Mouse (Mus musculus) lung, adult 2 months (tissue): ENCODE data around the gene Adgra3. TPM values are rescaled to one million over a fixed set of nuclear protein-coding genes. Genes with fewer than 3 reads are reported as not detected.

Experiments
- DNase-seq: peaks from one replicate; pipeline ENCODE4 v3.0.0; 2022
- H3K4me1 ChIP-seq: fragments of 200-500 bp; 2 replicates; pipeline ENCODE4 v1.6.1; 2011; ENCODE audit warnings: low read length; ENCODE audit not compliant: control insufficient read depth, insufficient read depth
- H3K4me3 ChIP-seq: fragments of 200-500 bp; replicated peaks from 2 replicates; pipeline ENCODE3; 2011; ENCODE audit warnings: low read depth, mild to moderate bottlenecking, control low read depth, low read length; ENCODE audit errors: extremely low read depth
- CTCF ChIP-seq: fragments of 200-500 bp; IDR thresholded peaks from 2 replicates; pipeline ENCODE4 v1.5.1; 2011; ENCODE audit warnings: mild to moderate bottlenecking, low read length, control low read depth; ENCODE audit not compliant: insufficient read depth
- POLR2A ChIP-seq: fragments of 200-500 bp; IDR thresholded peaks from 2 replicates; pipeline ENCODE4 v1.6.1; 2011; ENCODE audit warnings: low read depth, mild to moderate bottlenecking, control low read depth, low read length, borderline replicate concordance; ENCODE audit errors: extremely low read depth
- WGBS: fragments of 180-500 bp; shearing (Covaris S2); methylation state at CpG from one replicate; pipeline ENCODE4 v1.1.7; 2018; 5-methylcytosine and 5-hydroxymethylcytosine counted together
- polyA plus RNA-seq: library from polyadenylated mRNA; depleted of rRNA; stranded (reverse); fragments of >200 nt; gene quantifications from 2 replicates; pipeline ENCODE4 v1.2.3, GENCODE M21; 2012

Gene Adgra3
- polyA plus RNA-seq, 1 experiment, result 37.2 TPM

GRCm38 (mm10) chr5:50034231-50034630 is 24.6 kb downstream of the Adgra3 start:
- H3K4me1 ChIP-seq, result peaks cover 22% of the 10 kb centered on the region
- WGBS, result 31% methylated on average over 6 of the region's 6 CpGs
- no peak overlapping the region for H3K4me3 ChIP-seq
- DNase-seq, result no peak
- TF ChIP-seq CTCF (no peak), POLR2A (no peak)

GRCm38 (mm10) chr5:50033660-50034059 is 25.1 kb downstream of the Adgra3 start:
- no peak for DNase-seq
- 73% methylated on average over 9 of the region's 9 CpGs for WGBS
- TF ChIP-seq POLR2A (no peak), CTCF (no peak)
- Histone ChIP-seq H3K4me3 (no peak overlapping the region), H3K4me1 (peaks cover 20% of the 10 kb centered on the region)

GRCm38 (mm10) chr5:50032332-50032731 is 26.5 kb downstream of the Adgra3 start:
- WGBS, result 38% methylated on average over 5 of the region's 5 CpGs
- H3K4me1 ChIP-seq, result peaks cover 19% of the 10 kb centered on the region
- no peak overlapping the region for H3K4me3 ChIP-seq
- no peak for DNase-seq
- TF ChIP-seq CTCF (peak; percentile 50; the same call in 1 of the 2 replicates), POLR2A (no peak)

GRCm38 (mm10) chr5:50031763-50032272 is 27.0 kb downstream of the Adgra3 start:
- H3K4me3 ChIP-seq, result no peak overlapping the region
- DNase-seq, result no peak
- peaks cover 23% of the 10 kb centered on the region for H3K4me1 ChIP-seq
- 65% methylated on average over 2 of the region's 2 CpGs for WGBS
- TF ChIP-seq CTCF, result no peak
- no peak for TF ChIP-seq POLR2A

- no peak for TF ChIP-seq CTCF
- TF ChIP-seq POLR2A, result no peak
- no peak for DNase-seq
- 89% methylated on average over 6 of the region's 6 CpGs for WGBS
- H3K4me1 ChIP-seq, result peaks cover 23% of the 10 kb centered on the region
- H3K4me3 ChIP-seq, result no peak overlapping the region
These were observed 27.5 kb downstream of the Adgra3 start for GRCm38 (mm10) chr5:50031288-50031687.

- Histone ChIP-seq H3K4me3 (no peak overlapping the region), H3K4me1 (peaks cover 19% of the 10 kb centered on the region)
- 78% methylated on average over 6 of the region's 6 CpGs for WGBS
- TF ChIP-seq CTCF (no peak), POLR2A (no peak)
- no peak for DNase-seq
These were observed 29.1 kb downstream of the Adgra3 start for GRCm38 (mm10) chr5:50029662-50030061.

GRCm38 (mm10) chr5:50027561-50027960 is 31.2 kb downstream of the Adgra3 start:
- peaks cover 12% of the 10 kb centered on the region for H3K4me1 ChIP-seq
- no peak overlapping the region for H3K4me3 ChIP-seq
- DNase-seq, result no peak
- WGBS, result 31% methylated on average over 5 of the region's 5 CpGs
- TF ChIP-seq POLR2A, result no peak
- TF ChIP-seq CTCF, result no peak

GRCm38 (mm10) chr5:50027001-50027400 is 31.8 kb downstream of the Adgra3 start:
- Histone ChIP-seq H3K4me3 (no peak overlapping the region), H3K4me1 (peaks cover 11% of the 10 kb centered on the region)
- TF ChIP-seq CTCF (no peak), POLR2A (no peak)
- no peak for DNase-seq
- WGBS, result 27% methylated on average over 7 of the region's 7 CpGs

- H3K4me3 ChIP-seq, result no peak overlapping the region
- 72% methylated on average over 3 of the region's 3 CpGs for WGBS
- peaks cover 11% of the 10 kb centered on the region for H3K4me1 ChIP-seq
- no peak for DNase-seq
- TF ChIP-seq CTCF (no peak), POLR2A (no peak)
These were observed 32.7 kb downstream of the Adgra3 start for GRCm38 (mm10) chr5:50026148-50026547.

GRCm38 (mm10) chr5:50024097-50024496 is 34.7 kb downstream of the Adgra3 start:
- TF ChIP-seq POLR2A (no peak), CTCF (no peak)
- H3K4me1 ChIP-seq, result peaks cover 11% of the 10 kb centered on the region
- no peak overlapping the region for H3K4me3 ChIP-seq
- WGBS, result 85% methylated on average over 6 of the region's 6 CpGs
- no peak for DNase-seq
